Mouse (Mus musculus): ENCODE results near the gene Slco2a1.

DNA sequence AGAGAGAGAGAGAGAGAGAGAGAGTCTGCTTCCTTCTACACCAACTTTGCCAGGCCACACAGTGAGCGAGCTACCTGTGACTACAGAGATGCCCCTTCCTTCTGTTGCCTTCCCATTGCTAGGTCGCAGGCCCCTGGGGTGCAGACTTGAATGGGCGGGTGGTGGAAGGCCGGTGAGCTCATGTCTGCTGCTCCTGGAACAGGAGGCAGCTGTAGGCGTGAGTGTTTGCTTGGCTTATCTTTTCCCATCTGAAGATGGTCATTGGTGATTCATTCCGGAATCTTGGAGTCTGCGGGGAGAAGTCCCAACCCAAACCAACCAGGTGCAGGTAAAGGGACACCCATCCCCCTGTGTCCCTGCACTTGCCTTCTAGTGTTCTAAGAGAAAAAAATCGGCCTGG, 40.5 kb downstream of the Slco2a1 start:
- no peak for TF ChIP-seq CTCF (IDR thresholded peaks at IDR 0.05; ENCODE audit: low read depth, low read length)
- no peak for TF ChIP-seq TAL1 (conservative IDR thresholded peaks at IDR 0.05; ENCODE audit: low read depth, low read length)
- TF ChIP-seq GATA1 (IDR thresholded peaks at IDR 0.05; ENCODE audit: borderline replicate concordance, low read length), result no peak
